Mouse (Mus musculus) hindbrain, embryonic 14.5 days (tissue): ENCODE measurements at regions not wholly inside any gene's neighbourhood (a gene's known extent, or its start where the extent isn't known, plus 50 kb on each side); places are given as distances from the start of the nearest gene placed in this dataset.

Source experiments
- ATAC-seq: fragments of 200-750 bp; cut with Nextera tagmentation; 2 replicates; pipeline ENCODE4 v1.8.0; 2017; ENCODE audit warnings: moderate number of reproducible peaks, mild to moderate bottlenecking, moderate TSS enrichment, moderate library complexity; ENCODE audit not compliant: low FRiP score
- DNase-seq: peaks from one replicate; pipeline ENCODE4 v3.0.0-alpha.2; 2015; ENCODE audit warnings: low spot score
- H3K27ac ChIP-seq: fragments of 300-500 bp; sonication (generic); 2 replicates; pipeline ENCODE4 v1.5.1; 2014; ENCODE audit warnings: mild to moderate bottlenecking, moderate library complexity
- H3K27me3 ChIP-seq: fragments of 300-500 bp; sonication (generic); 2 replicates; pipeline ENCODE4 v1.6.1; 2014; ENCODE audit warnings: mild to moderate bottlenecking, low read length, mixed read lengths; ENCODE audit not compliant: control insufficient read depth, insufficient read depth
- H3K36me3 ChIP-seq: fragments of 300-500 bp; sonication (generic); replicated peaks from 2 replicates; pipeline ENCODE4 v1.6.1; 2014; ENCODE audit not compliant: control insufficient read depth, insufficient read depth
- H3K4me1 ChIP-seq: fragments of 300-500 bp; sonication (generic); replicated peaks from 2 replicates; pipeline ENCODE4 v1.6.1; 2014; ENCODE audit warnings: antibody characterized with exemption, low read length, mixed read lengths; ENCODE audit not compliant: control insufficient read depth, insufficient read depth
- H3K4me2 ChIP-seq: fragments of 300-500 bp; sonication (generic); replicated peaks from 2 replicates; pipeline ENCODE4 v1.6.1; 2014; ENCODE audit warnings: mild to moderate bottlenecking, moderate library complexity
- H3K4me3 ChIP-seq: fragments of 300-500 bp; sonication (generic); replicated peaks from 2 replicates; pipeline ENCODE4 v1.5.1; 2014; ENCODE audit warnings: mild to moderate bottlenecking, low read length
- H3K9ac ChIP-seq: fragments of 300-500 bp; sonication (generic); 2 replicates; pipeline ENCODE4 v1.6.1; 2014
- H3K9me3 ChIP-seq: fragments of 300-500 bp; sonication (generic); 2 replicates; pipeline ENCODE4 v1.6.1; 2016; ENCODE audit warnings: low read length; ENCODE audit not compliant: control insufficient read depth
- WGBS: fragments of 180-500 bp; shearing (Covaris S2); extraction: QIAGEN DNeasy Blood & Tissue Kit; methylation state at CpG from one replicate; pipeline ENCODE4 v1.1.7; 2014; 5-methylcytosine and 5-hydroxymethylcytosine counted together

GRCm38 (mm10) chr14:113112320-113112719, 202.1 kb upstream of the Tpm3-rs7 start:
- H3K9ac ChIP-seq, result no peak overlapping the region
- DNase-seq (no peak), ATAC-seq (no peak)
- H3K36me3 ChIP-seq, result no peaks in the 10 kb centered on the region
- H3K4me3 ChIP-seq, result no peak overlapping the region
- 100% methylated on average over 1 of the region's 1 CpGs for WGBS
- no peak overlapping the region for H3K4me2 ChIP-seq
- no peak overlapping the region for H3K27ac ChIP-seq
- no peaks in the 10 kb centered on the region for H3K9me3 ChIP-seq
- H3K4me1 ChIP-seq, result no peaks in the 10 kb centered on the region
- no peaks in the 10 kb centered on the region for H3K27me3 ChIP-seq

DNA sequence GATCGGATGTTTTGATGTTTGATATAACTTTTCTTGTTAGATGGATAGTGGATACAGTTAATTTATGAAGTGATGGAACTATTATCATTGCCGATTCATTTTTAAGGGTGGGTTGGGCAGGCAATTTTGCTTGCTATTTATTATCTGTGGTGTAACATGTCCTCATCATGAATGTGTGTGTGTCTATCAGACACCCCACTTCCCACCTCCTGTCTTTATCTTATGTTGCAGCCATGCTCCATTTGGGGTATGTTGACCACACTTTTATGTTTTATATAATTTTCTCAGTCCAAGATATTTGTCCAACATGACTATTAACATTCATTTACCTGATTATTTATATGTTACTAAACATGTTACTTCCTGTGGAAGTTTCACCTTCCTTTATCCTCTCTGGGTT, 175.6 kb upstream of the Tpm3-rs7 start:
- ATAC-seq, result no peak
- no peak for DNase-seq
- WGBS, result 95% methylated on average over 2 of the region's 2 CpGs
- no peaks in the 10 kb centered on the region for H3K27me3 ChIP-seq
- no peaks in the 10 kb centered on the region for H3K4me1 ChIP-seq
- no peak overlapping the region for H3K4me3 ChIP-seq
- no peak overlapping the region for H3K4me2 ChIP-seq
- H3K9me3 ChIP-seq, result no peaks in the 10 kb centered on the region
- H3K9ac ChIP-seq, result no peak overlapping the region
- no peaks in the 10 kb centered on the region for H3K36me3 ChIP-seq
- no peak overlapping the region for H3K27ac ChIP-seq

DNA sequence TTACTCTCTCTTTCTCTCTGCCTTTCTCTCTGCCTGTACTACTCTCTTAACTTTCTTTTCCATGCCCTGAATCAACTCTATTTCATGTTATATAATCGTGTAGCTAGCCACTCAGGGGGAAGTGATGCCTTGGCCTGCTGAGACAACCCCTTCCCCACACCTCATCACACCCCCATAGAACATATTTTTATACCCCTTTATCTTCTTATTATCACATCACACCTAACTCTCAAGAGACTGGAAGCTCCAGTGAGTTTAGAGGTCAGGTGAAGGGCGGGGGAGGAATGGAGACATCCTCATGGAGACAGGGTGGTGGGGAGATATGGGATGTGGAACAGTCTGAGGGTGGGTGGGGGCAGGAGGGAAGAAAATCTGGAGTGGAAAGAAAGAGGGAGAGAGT, 145.8 kb upstream of the Tpm3-rs7 start:
- Histone ChIP-seq H3K4me2 (no peak overlapping the region), H3K36me3 (no peaks in the 10 kb centered on the region), H3K27ac (no peak overlapping the region), H3K9ac (no peak overlapping the region), H3K9me3 (no peaks in the 10 kb centered on the region), H3K4me1 (no peaks in the 10 kb centered on the region; the same call in 1 of the 2 replicates), H3K4me3 (no peak overlapping the region), H3K27me3 (no peaks in the 10 kb centered on the region)
- ATAC-seq (no peak), DNase-seq (no peak)
- WGBS, result 84% methylated on average over 2 of the region's 2 CpGs

- H3K4me3 ChIP-seq, result peak overlapping the region; percentile 10; the same call in 1 of the 2 replicates
- no peaks in the 10 kb centered on the region for H3K9me3 ChIP-seq
- DNase-seq, result no peak
- peak; percentile 46; the same call in 1 of the 2 replicates for ATAC-seq
- no peak overlapping the region for H3K27ac ChIP-seq
- no peak overlapping the region for H3K9ac ChIP-seq
- H3K4me1 ChIP-seq, result no peaks in the 10 kb centered on the region
- WGBS, result 12% methylated on average over 16 of the region's 16 CpGs
- H3K27me3 ChIP-seq, result no peaks in the 10 kb centered on the region
- no peaks in the 10 kb centered on the region for H3K36me3 ChIP-seq
- H3K4me2 ChIP-seq, result peak overlapping the region; percentile 35
Measured at GRCm38 (mm10) chr14:113182345-113182997, 131.9 kb upstream of the Tpm3-rs7 start.

DNA sequence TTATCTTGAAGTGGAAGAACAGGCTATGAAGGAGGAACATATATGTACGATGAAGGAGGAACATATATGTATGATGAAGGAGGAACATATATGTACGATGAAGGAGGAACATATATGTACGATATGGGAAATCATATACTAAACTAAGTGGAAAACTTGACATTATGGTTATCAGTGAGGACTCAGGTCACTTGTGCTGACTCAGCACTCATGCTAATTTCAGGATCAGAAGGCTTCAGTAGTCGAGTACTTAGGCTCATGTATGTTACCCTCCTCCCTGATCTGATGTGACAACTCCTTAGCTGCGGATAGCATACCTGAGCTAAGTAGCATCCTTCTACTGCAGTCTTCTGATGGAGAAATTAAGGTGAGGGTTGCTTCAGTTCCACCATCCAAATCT, 102.4 kb upstream of the Tpm3-rs7 start:
- no peak for DNase-seq
- Histone ChIP-seq H3K27ac (no peak overlapping the region), H3K27me3 (no peaks in the 10 kb centered on the region), H3K4me3 (no peak overlapping the region), H3K9ac (no peak overlapping the region), H3K4me1 (no peaks in the 10 kb centered on the region), H3K36me3 (no peaks in the 10 kb centered on the region), H3K4me2 (no peak overlapping the region), H3K9me3 (no peaks in the 10 kb centered on the region)
- no peak for ATAC-seq
- WGBS, result 89% methylated on average over 5 of the region's 5 CpGs
